Mouse (Mus musculus) E14TG2a.4 (cell line): ENCODE measurements at regions not wholly inside any gene's neighbourhood (a gene's known extent, or its start where the extent isn't known, plus 50 kb on each side); places are given as distances from the start of the nearest gene placed in this dataset.

ENCODE experiments used
- H3K27me3 ChIP-seq: 2 replicates; pipeline ENCODE4 v1.6.1; 2014; ENCODE audit warnings: low read length, control low read depth; ENCODE audit not compliant: insufficient read depth
- H3K36me3 ChIP-seq: 2 replicates; pipeline ENCODE4 v1.6.1; 2014; ENCODE audit warnings: low read length, control low read depth; ENCODE audit not compliant: insufficient read depth
- H3K4me1 ChIP-seq: replicated peaks from 2 replicates; pipeline ENCODE4 v1.6.1; 2014; ENCODE audit warnings: low read depth, low read length, control low read depth
- H3K4me3 ChIP-seq: replicated peaks from 2 replicates; pipeline ENCODE4 v1.5.1; 2014; ENCODE audit warnings: mild to moderate bottlenecking, low read length
- H3K9me3 ChIP-seq: 2 replicates; pipeline ENCODE4 v1.6.1; 2014; ENCODE audit warnings: low read length, control low read depth
- CTCF ChIP-seq: conservative IDR thresholded peaks from 2 replicates; pipeline ENCODE4 v1.5.1; 2014; ENCODE audit warnings: low read length
- NANOG ChIP-seq: IDR thresholded peaks from 2 replicates; pipeline ENCODE4 v1.6.1; 2014; ENCODE audit warnings: borderline replicate concordance, low read length, mixed read lengths
- POU5F1 ChIP-seq: IDR thresholded peaks from 2 replicates; pipeline ENCODE4 v1.6.1; 2014; ENCODE audit warnings: low read length, borderline replicate concordance

DNA sequence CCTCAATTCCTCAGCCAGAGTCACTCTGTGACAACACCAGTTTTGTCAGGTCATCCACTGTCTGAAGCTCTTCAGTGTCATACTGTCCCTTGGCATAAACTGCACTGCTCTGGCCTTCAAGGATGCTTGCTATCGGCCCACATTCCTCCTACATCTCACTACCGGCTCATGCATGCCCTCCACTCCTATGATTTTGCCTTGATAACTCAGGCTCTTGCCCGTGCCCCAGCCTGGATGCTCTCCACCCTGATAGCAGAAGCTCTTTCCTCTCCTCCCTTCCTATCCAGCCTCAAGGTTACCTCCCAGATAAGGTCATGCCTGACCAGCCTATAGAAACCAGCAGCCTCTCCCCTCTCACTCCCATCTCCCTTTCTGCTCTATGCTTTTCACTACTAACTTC is 74.8 kb downstream of the Sox4 start:
- Histone ChIP-seq H3K9me3 (no peaks in the 10 kb centered on the region), H3K36me3 (no peaks in the 10 kb centered on the region), H3K4me3 (no peak overlapping the region), H3K27me3 (peaks cover 11% of the 10 kb centered on the region), H3K4me1 (peaks cover 32% of the 10 kb centered on the region)
- no peak for TF ChIP-seq CTCF
- no peak for TF ChIP-seq POU5F1
- TF ChIP-seq NANOG = no peak

DNA sequence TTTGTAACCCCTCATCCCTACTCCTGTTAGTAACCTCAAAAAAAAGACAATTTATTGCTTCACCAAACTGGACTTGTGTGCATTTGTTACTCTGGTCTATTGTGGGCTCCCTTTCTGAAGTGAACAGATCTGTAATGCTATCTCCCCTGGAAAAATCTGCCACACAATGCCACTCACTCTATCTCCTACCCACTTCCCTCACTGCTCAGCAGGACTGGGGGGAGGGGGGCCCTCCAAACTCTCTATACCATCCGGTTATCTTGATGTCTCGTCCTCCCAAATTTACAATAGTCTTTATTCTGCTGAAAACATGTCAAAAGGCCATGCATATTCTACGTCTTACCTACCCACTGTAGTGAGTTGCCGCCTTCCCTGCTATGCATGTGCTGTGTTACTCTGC is 76.7 kb downstream of the Sox4 start:
- no peaks in the 10 kb centered on the region for H3K9me3 ChIP-seq
- H3K4me3 ChIP-seq = no peak overlapping the region
- peaks cover 25% of the 10 kb centered on the region for H3K4me1 ChIP-seq
- H3K36me3 ChIP-seq = no peaks in the 10 kb centered on the region
- TF ChIP-seq CTCF = no peak
- TF ChIP-seq NANOG = no peak
- H3K27me3 ChIP-seq = 0 out of 2 replicates have a peak, but pooled peaks cover under 1% of the 10 kb centered on the region

DNA sequence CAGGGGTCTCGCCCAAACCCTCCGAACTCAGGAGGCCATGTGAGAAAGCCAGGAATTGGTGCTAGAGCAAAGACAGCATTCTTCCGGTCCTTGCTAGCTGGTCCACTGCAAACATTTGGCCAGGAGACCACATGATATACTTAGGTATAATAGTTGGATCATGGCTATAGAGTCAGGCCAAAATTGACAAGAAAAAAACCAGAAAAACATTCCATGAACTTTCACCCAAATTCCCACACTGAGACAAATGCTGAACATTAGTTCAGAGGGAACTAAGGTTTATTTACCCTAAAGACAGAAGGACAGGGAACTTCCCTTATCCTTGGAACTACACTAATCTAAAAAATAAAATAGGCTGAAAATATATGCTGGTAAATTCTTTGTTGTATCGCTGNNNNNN is 82.8 kb downstream of the Sox4 start:
- Histone ChIP-seq H3K4me1 (peaks cover 39% of the 10 kb centered on the region), H3K27me3 (no peaks in the 10 kb centered on the region), H3K9me3 (no peaks in the 10 kb centered on the region), H3K4me3 (no peak overlapping the region), H3K36me3 (no peaks in the 10 kb centered on the region)
- TF ChIP-seq CTCF = no peak
- no peak for TF ChIP-seq POU5F1
- TF ChIP-seq NANOG = no peak

- no peak for TF ChIP-seq NANOG
- no peak for TF ChIP-seq POU5F1
- TF ChIP-seq CTCF = no peak
- H3K27me3 ChIP-seq = no peaks in the 10 kb centered on the region
- peaks cover 35% of the 10 kb centered on the region for H3K4me1 ChIP-seq
- no peaks in the 10 kb centered on the region for H3K9me3 ChIP-seq
- H3K36me3 ChIP-seq = no peaks in the 10 kb centered on the region
- H3K4me3 ChIP-seq = no peak overlapping the region
These were observed 86.3 kb downstream of the Sox4 start for GRCm38 (mm10) chr13:28867210-28867609.

DNA sequence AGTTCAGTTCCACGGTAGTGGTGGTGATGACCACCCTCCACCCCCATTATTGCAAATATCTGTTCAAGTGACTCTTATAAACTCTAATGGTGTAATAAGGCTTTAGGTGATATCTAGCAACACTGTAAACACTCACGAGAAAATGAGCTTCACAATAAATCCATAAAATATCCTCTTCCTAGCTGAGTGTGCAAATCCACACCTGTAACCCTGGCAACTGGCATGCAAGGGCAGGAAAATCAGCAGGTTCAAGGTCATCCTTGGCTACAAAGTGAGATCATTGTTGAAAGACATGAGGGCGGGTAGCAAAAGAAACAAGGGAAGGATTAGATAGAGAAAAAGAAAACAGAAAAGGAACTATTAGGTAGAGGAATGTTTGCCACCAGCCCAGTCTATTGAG is 86.8 kb downstream of the Sox4 start:
- H3K27me3 ChIP-seq = no peaks in the 10 kb centered on the region
- H3K4me3 ChIP-seq = no peak overlapping the region
- peaks cover 35% of the 10 kb centered on the region for H3K4me1 ChIP-seq
- H3K9me3 ChIP-seq = no peaks in the 10 kb centered on the region
- TF ChIP-seq POU5F1 = no peak
- TF ChIP-seq CTCF = no peak
- TF ChIP-seq NANOG = no peak
- H3K36me3 ChIP-seq = no peaks in the 10 kb centered on the region

DNA sequence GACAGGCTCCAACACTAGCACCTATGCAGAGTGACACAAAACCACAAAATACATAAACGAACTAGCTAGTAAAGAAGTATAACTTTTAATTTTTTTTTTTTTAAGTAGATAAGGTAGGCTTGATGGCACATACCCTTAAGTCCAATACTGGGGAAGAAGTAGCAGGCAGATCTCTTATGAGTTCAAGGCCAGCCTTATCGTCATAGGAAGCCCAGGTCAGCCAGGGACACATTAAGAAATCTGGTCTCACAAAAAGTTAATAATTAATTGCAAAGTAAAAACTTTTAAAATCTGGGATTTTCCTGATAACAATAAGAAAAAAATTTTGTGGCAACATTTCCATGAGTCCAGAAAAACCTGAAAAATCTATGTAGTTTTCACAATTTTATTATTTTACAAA is 92.9 kb downstream of the Sox4 start:
- Histone ChIP-seq H3K36me3 (no peaks in the 10 kb centered on the region), H3K9me3 (no peaks in the 10 kb centered on the region), H3K27me3 (no peaks in the 10 kb centered on the region), H3K4me3 (no peak overlapping the region), H3K4me1 (no peaks in the 10 kb centered on the region)
- no peak for TF ChIP-seq CTCF
- TF ChIP-seq POU5F1 = no peak
- no peak for TF ChIP-seq NANOG

- no peaks in the 10 kb centered on the region for H3K9me3 ChIP-seq
- TF ChIP-seq NANOG = no peak
- no peak for TF ChIP-seq POU5F1
- no peak for TF ChIP-seq CTCF
- no peak overlapping the region for H3K4me3 ChIP-seq
- H3K4me1 ChIP-seq = no peaks in the 10 kb centered on the region
- H3K36me3 ChIP-seq = no peaks in the 10 kb centered on the region
- H3K27me3 ChIP-seq = no peaks in the 10 kb centered on the region
These were observed 93.6 kb downstream of the Sox4 start for GRCm38 (mm10) chr13:28859829-28860427.

GRCm38 (mm10) chr13:28858001-28858400 is 95.5 kb downstream of the Sox4 start:
- peaks cover 10% of the 10 kb centered on the region for H3K9me3 ChIP-seq
- no peaks in the 10 kb centered on the region for H3K36me3 ChIP-seq
- no peak overlapping the region for H3K4me3 ChIP-seq
- TF ChIP-seq CTCF = no peak
- no peaks in the 10 kb centered on the region for H3K27me3 ChIP-seq
- no peaks in the 10 kb centered on the region for H3K4me1 ChIP-seq

GRCm38 (mm10) chr13:28857201-28857600 is 96.3 kb downstream of the Sox4 start:
- Histone ChIP-seq H3K4me3 (no peak overlapping the region), H3K4me1 (no peaks in the 10 kb centered on the region), H3K27me3 (no peaks in the 10 kb centered on the region), H3K36me3 (no peaks in the 10 kb centered on the region), H3K9me3 (peaks cover 18% of the 10 kb centered on the region)
- no peak for TF ChIP-seq POU5F1
- no peak for TF ChIP-seq NANOG
- TF ChIP-seq CTCF = no peak
